8 mouse cellular contexts compared by ENCODE assay signal in the genomic region with DNA sequence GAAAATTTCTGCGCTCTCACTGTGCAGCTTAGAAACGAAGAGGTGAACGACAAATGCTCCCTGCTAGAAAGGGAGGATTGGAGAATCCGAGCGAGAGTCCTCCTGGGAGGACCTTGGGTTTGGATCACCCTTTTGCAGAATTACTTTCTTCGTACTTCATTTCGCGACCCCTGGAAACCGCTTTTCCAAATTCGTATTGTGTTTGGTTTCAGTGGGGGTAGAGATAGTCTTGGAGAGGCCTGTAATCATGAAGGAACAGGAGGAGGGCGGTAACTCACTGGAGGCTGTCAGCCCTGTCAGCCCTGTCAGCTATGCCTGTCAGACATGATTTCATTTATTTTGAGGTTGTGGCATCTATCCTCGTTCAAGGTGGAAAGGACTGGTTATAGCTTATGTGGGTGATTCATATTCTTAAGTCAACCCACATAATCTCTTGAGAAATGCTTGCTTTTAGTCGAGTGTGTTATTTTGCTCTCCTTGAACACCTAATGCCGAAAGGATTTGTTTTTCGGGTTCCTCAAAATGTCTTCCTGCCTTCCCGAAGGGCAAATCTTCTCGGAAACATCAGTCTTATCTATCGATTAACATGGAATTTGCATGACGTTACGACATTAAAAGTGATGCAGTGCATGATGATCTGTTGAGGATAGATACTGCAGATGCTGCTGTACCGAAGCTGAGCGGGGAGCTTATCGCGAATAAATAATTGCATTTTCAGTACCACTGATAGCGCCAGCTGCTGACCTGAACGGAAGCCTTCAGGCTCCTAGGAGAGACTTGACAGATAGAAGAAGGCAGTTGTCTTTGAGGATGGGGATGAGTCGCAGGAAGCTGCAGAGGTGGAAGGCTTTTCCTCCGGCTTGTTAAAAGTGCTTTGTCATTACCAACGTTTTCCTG. TPM values are rescaled to one million over a fixed set of nuclear protein-coding genes. Genes with fewer than 3 reads are reported as not detected.
A peak's percentile ranks its signal among the peaks of the same experiment; 100 is the strongest.
DNase-seq lines count a peak whose midpoint lies in the region; ATAC-seq lines count a peak whose summit lies in the region.

No protein-coding gene starts in this region.

- 3% methylated on average over 29 of the region's 29 CpGs for WGBS in heart, embryonic 13.5 days
- WGBS in limb, embryonic 12.5 days, result 15% methylated on average over 29 of the region's 29 CpGs
- 4% methylated on average over 29 of the region's 29 CpGs for WGBS in midbrain, embryonic 16.5 days

- H3K36me3 ChIP-seq in heart, embryonic 13.5 days, result peaks cover 34% of the 10 kb centered on the region
- H3K36me3 ChIP-seq in limb, embryonic 12.5 days, result peaks cover 22% of the 10 kb centered on the region
- peaks cover 4% of the 10 kb centered on the region; the same call in 1 of the 2 replicates for H3K36me3 ChIP-seq in midbrain, embryonic 16.5 days (ENCODE audit: control insufficient read depth, insufficient read depth, low read length)

- H3K27ac ChIP-seq in heart, embryonic 13.5 days (replicated peaks), result peak overlapping the region; percentile 92
- H3K27ac ChIP-seq in limb, embryonic 12.5 days, result no peak overlapping the region
- peak overlapping the region; percentile 94 for H3K27ac ChIP-seq in midbrain, embryonic 16.5 days (ENCODE audit: low read length)

- ATAC-seq in CD4-positive, CD25-positive, alpha-beta regulatory T cell, adult 4 months, result peak; percentile 14
- no peak for ATAC-seq in heart, embryonic 13.5 days (ENCODE audit: extremely low read depth, insufficient number of reproducible peaks, low FRiP score, low TSS enrichment)
- peak; percentile 22; the same call in 1 of the 2 replicates for ATAC-seq in limb, embryonic 12.5 days (ENCODE audit: insufficient number of reproducible peaks, insufficient read depth, low FRiP score, low TSS enrichment, low read depth)
- peak; percentile 76 for ATAC-seq in midbrain, embryonic 16.5 days

- H3K4me2 ChIP-seq in heart, embryonic 13.5 days, result peak overlapping the region; percentile 94
- H3K4me2 ChIP-seq in limb, embryonic 12.5 days, result peak overlapping the region; percentile 72
- H3K4me2 ChIP-seq in midbrain, embryonic 16.5 days (ENCODE audit: low read length), result peak overlapping the region; percentile 77

- peak; percentile 24 for DNase-seq in cerebellum, adult 11-12 months
- no peak for DNase-seq in cerebellum, postnatal 4 days (ENCODE audit: low spot score in 2 of 2)
- peak; percentile 29 to 51 for DNase-seq in cerebellum, postnatal 14 days
- DNase-seq in thymus, postnatal 0 days (ENCODE audit: low spot score), result no peak

- peak overlapping the region; percentile 93 for H3K9ac ChIP-seq in heart, embryonic 13.5 days
- peak overlapping the region; percentile 72 for H3K9ac ChIP-seq in limb, embryonic 12.5 days (replicated peaks)
- peak overlapping the region; percentile 87 for H3K9ac ChIP-seq in midbrain, embryonic 16.5 days (ENCODE audit: low read depth, low read length)

- peak overlapping the region; percentile 81 for H3K4me3 ChIP-seq in heart, embryonic 13.5 days
- peak overlapping the region; percentile 68 for H3K4me3 ChIP-seq in limb, embryonic 12.5 days (replicated peaks)
- H3K4me3 ChIP-seq in midbrain, embryonic 16.5 days (ENCODE audit: low read depth, low read length), result peak overlapping the region; percentile 52

- no peaks in the 10 kb centered on the region for H3K27me3 ChIP-seq in heart, embryonic 13.5 days (replicated peaks)
- H3K27me3 ChIP-seq in limb, embryonic 12.5 days, result peaks cover 4% of the 10 kb centered on the region; the same call in 1 of the 2 replicates
- H3K27me3 ChIP-seq in midbrain, embryonic 16.5 days (ENCODE audit: control insufficient read depth, insufficient read depth, low read depth, low read length), result no peaks in the 10 kb centered on the region

- H3K9me3 ChIP-seq in heart, embryonic 13.5 days, result no peaks in the 10 kb centered on the region
- no peaks in the 10 kb centered on the region for H3K9me3 ChIP-seq in limb, embryonic 12.5 days
- no peaks in the 10 kb centered on the region for H3K9me3 ChIP-seq in midbrain, embryonic 16.5 days (replicated peaks; ENCODE audit: control insufficient read depth, low read length, poor library complexity, severe bottlenecking)

- peaks cover 31% of the 10 kb centered on the region for H3K4me1 ChIP-seq in heart, embryonic 13.5 days
- peaks cover 14% of the 10 kb centered on the region for H3K4me1 ChIP-seq in limb, embryonic 12.5 days (replicated peaks)
- peaks cover 32% of the 10 kb centered on the region for H3K4me1 ChIP-seq in midbrain, embryonic 16.5 days (ENCODE audit: control insufficient read depth, insufficient read depth, low read length)

RNA-seq across cellular contexts. Expression of gene Atp6v0a1, which starts 0.9 kb away (rescaled TPM):
- polyA plus RNA-seq in CD4-positive, CD25-positive, alpha-beta regulatory T cell, adult 4 months (2017; shearing (Covaris generic)), result 10 to 100 TPM in 1 of 2 experiments, 1 to 10 TPM in 1; 7.0 to 15.7 TPM
- 54.9 and 58.1 TPM in 2 replicates for polyA plus RNA-seq in heart, embryonic 13.5 days (2015; fragmentation: Nextera tagmentation; extraction: Ambion mirVana)
- polyA plus RNA-seq in limb, embryonic 12.5 days (2016; fragmentation: Nextera tagmentation; extraction: Ambion mirVana), result 26.9 and 29.4 TPM in 2 replicates
- 155 and 172 TPM in 2 replicates for polyA plus RNA-seq in midbrain, embryonic 16.5 days (2015; fragmentation: Nextera tagmentation; extraction: Ambion mirVana)
- 17.6 and 19.1 TPM in 2 replicates for polyA plus RNA-seq in thymus, postnatal 0 days (2015; fragmentation: Nextera tagmentation; extraction: Ambion mirVana)

RNA-seq across cellular contexts. Expression of gene Cavin1, which starts 39.4 kb away (rescaled TPM):
- polyA plus RNA-seq in CD4-positive, CD25-positive, alpha-beta regulatory T cell, adult 4 months (2017; shearing (Covaris generic)), result 1 to 10 TPM; 1.8 to 3.1 TPM
- polyA plus RNA-seq in heart, embryonic 13.5 days (2015; fragmentation: Nextera tagmentation; extraction: Ambion mirVana), result 348 and 370 TPM in 2 replicates
- polyA plus RNA-seq in limb, embryonic 12.5 days (2016; fragmentation: Nextera tagmentation; extraction: Ambion mirVana), result 38.4 and 48.2 TPM in 2 replicates
- 40.0 TPM in 2 replicates for polyA plus RNA-seq in midbrain, embryonic 16.5 days (2015; fragmentation: Nextera tagmentation; extraction: Ambion mirVana)
- polyA plus RNA-seq in thymus, postnatal 0 days (2015; fragmentation: Nextera tagmentation; extraction: Ambion mirVana), result 61.0 and 64.2 TPM in 2 replicates

RNA-seq across cellular contexts. Expression of gene Naglu, which starts 59.7 kb away (rescaled TPM):
- 1 to 10 TPM; 7.6 to 7.9 TPM for polyA plus RNA-seq in CD4-positive, CD25-positive, alpha-beta regulatory T cell, adult 4 months (2017; shearing (Covaris generic))
- polyA plus RNA-seq in heart, embryonic 13.5 days (2015; fragmentation: Nextera tagmentation; extraction: Ambion mirVana), result 13.5 and 13.7 TPM in 2 replicates
- 8.0 and 8.1 TPM in 2 replicates for polyA plus RNA-seq in limb, embryonic 12.5 days (2016; fragmentation: Nextera tagmentation; extraction: Ambion mirVana)
- 13.2 and 14.2 TPM in 2 replicates for polyA plus RNA-seq in midbrain, embryonic 16.5 days (2015; fragmentation: Nextera tagmentation; extraction: Ambion mirVana)
- 10.5 and 11.5 TPM in 2 replicates for polyA plus RNA-seq in thymus, postnatal 0 days (2015; fragmentation: Nextera tagmentation; extraction: Ambion mirVana)

Comparison
In these comparisons a context has a peak if more than half of its experiments do, and no peak if none do; other contexts are left out.
1. DNase-seq: peak in cerebellum, adult 11-12 months (single experiment) and cerebellum, postnatal 14 days (2 of 2); none in cerebellum, postnatal 4 days (0 of 2) and thymus, postnatal 0 days (single experiment).
2. Peak in every context shown above with its lines, with median percentiles within 50 percentile points of each other: H3K4me2 ChIP-seq, H3K4me3 ChIP-seq and H3K9ac ChIP-seq.